Mouse (Mus musculus) adrenal gland, adult (tissue): ENCODE results near the gene Heg1.

Experiments used
- DNase-seq, 2 experiments: peaks; one replicate each; pipeline ENCODE4 v3.0.0; 2022 to 2023; ENCODE audit warnings: low spot score in 1 of 2; ENCODE audit not compliant: inconsistent age in 2 of 2

The Heg1 gene

GRCm38 (mm10) chr16:33810002-33810401 lies 125.8 kb downstream of the Heg1 start:
- no peak for DNase-seq

DNA sequence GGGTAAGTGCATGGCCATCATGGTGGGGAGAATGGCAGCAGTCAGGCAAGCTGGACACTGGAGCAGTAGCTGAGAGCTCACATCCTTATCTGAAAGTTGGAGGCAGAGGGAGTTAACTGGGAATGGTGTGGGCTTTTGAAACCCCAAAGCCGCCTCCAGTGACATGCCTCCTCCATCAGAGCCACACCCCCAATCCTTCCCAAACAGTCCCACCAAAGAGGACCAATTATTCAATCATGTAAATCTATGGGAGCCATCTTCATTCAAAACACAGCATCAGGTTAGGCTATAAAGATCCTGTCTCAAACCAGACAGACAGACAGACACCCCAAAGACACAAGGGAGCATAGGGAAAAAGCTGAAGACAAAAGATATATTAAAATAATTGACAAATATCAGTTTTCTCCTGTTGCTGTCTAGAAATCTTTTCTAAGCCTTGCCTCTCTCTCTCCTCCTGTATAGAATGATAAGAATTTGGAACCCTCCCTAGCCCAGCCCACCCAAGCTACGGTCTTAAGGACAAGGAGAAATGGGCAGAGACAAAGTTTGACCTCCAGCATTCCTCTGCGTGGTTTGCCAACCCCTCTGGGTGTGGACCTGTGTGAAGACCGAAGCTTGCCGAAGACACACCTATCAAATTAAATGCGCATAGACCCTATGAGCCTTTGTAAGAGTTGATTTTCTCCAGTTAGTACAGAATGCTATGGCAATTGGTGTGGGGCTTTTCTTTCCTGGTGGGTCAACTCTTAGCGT lies 134.4 kb downstream of the Heg1 start:
- DNase-seq: no peak

- DNase-seq: peak; percentile 85 to 97
These were observed 136.4 kb downstream of the Heg1 start for GRCm38 (mm10) chr16:33820269-33821178.
